Mouse (Mus musculus): ENCODE results near the gene Misp.
A peak's percentile ranks its signal among the peaks of the same experiment; 100 is the strongest.

- TF ChIP-seq CTCF (IDR thresholded peaks at IDR 0.05; ENCODE audit: insufficient read depth, low read length): peak; percentile 32
- TF ChIP-seq POLR2A (IDR thresholded peaks at IDR 0.05; ENCODE audit: borderline replicate concordance, extremely low read depth, low read depth, low read length): no peak
Measured at GRCm38 (mm10) chr10:79783050-79783449, 37.7 kb upstream of the Misp start.
